Mouse (Mus musculus) small intestine, adult 2 months (tissue): ENCODE measurements around the gene Lmtk2. TPM values are rescaled to one million over a fixed set of nuclear protein-coding genes. Genes with fewer than 3 reads are reported as not detected.

Source experiments
- H3K27ac ChIP-seq: fragments of 200-500 bp; 2 replicates; pipeline ENCODE4 v1.5.1; 2012; ENCODE audit warnings: low read depth, low read length, control low read depth, inconsistent platforms; ENCODE audit not compliant: insufficient read depth
- H3K27me3 ChIP-seq: fragments of 200-500 bp; 2 replicates; pipeline ENCODE4 v1.6.1; 2012; ENCODE audit warnings: mild to moderate bottlenecking, moderate library complexity, low read length, inconsistent platforms; ENCODE audit not compliant: control insufficient read depth, insufficient read depth
- H3K36me3 ChIP-seq: fragments of 200-500 bp; 2 replicates; pipeline ENCODE4 v1.6.1; 2012; ENCODE audit warnings: mild to moderate bottlenecking, low read length, control low read depth, inconsistent platforms; ENCODE audit not compliant: control insufficient read depth, insufficient read depth
- H3K4me1 ChIP-seq: fragments of 200-500 bp; 2 replicates; pipeline ENCODE4 v1.6.1; 2012; ENCODE audit warnings: low read length, inconsistent platforms, mixed read lengths; ENCODE audit not compliant: control insufficient read depth, insufficient read depth, insufficient read length
- H3K4me3 ChIP-seq: fragments of 200-500 bp; 2 replicates; pipeline ENCODE4 v1.5.1; 2012; ENCODE audit warnings: low read depth, mild to moderate bottlenecking, control low read depth, inconsistent platforms, low read length, moderate library complexity
- CTCF ChIP-seq: fragments of 200-500 bp; IDR thresholded peaks from 2 replicates; pipeline ENCODE4 v1.5.1; 2012; ENCODE audit warnings: low read depth, mild to moderate bottlenecking, control low read depth, inconsistent platforms, low read length, moderate library complexity, mixed read lengths; ENCODE audit not compliant: insufficient replicate concordance, insufficient read length; ENCODE audit errors: extremely low read depth
- POLR2A ChIP-seq: fragments of 200-500 bp; IDR thresholded peaks from 2 replicates; pipeline ENCODE4 v1.6.1; 2012; ENCODE audit warnings: low read depth, mild to moderate bottlenecking, control low read depth, inconsistent platforms, low read length, moderate library complexity
- WGBS: fragments of 180-500 bp; shearing (Covaris S2); methylation state at CpG from one replicate; pipeline ENCODE4 v1.1.7; 2018; 5-methylcytosine and 5-hydroxymethylcytosine counted together
- polyA plus RNA-seq: library from polyadenylated mRNA; depleted of rRNA; stranded (reverse); fragments of >200 nt; gene quantifications from 2 replicates; pipeline ENCODE4 v1.2.3, GENCODE M21; 2012

Lmtk2 gene
- polyA plus RNA-seq, 1 experiment: 33.7 TPM

DNA sequence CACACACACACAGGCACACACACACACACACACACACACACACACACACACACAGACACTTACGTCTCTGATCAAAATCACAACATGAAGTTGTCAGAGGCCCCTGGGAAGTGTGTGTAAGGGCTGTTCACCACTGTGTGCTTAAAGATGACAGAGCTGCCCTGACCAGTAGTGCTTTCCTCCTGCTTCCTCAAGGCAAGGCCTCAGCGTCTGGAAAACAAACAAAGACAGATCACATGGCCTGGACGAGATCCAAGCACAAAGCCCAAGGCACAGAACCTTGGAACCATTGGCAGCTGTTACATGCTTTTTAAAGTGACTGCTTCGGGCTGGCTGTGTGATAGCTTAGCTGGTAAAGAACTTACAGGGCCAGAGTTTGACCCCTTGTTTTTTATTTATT is 58.4 kb downstream of the Lmtk2 start:
- TF ChIP-seq CTCF: no peak
- no peak for TF ChIP-seq POLR2A
- Histone ChIP-seq H3K27ac (peak overlapping the region; percentile 46; the same call in 1 of the 2 replicates), H3K36me3 (peaks cover 31% of the 10 kb centered on the region), H3K27me3 (no peaks in the 10 kb centered on the region), H3K4me1 (peaks cover 5% of the 10 kb centered on the region), H3K4me3 (no peak overlapping the region)
- WGBS: 14% methylated on average over 4 of the region's 4 CpGs

GRCm38 (mm10) chr5:144159137-144159536 is 58.9 kb downstream of the Lmtk2 start:
- TF ChIP-seq CTCF: no peak
- TF ChIP-seq POLR2A: no peak
- Histone ChIP-seq H3K4me1 (peaks cover 5% of the 10 kb centered on the region), H3K36me3 (peaks cover 36% of the 10 kb centered on the region), H3K4me3 (no peak overlapping the region), H3K27ac (peak overlapping the region; percentile 59; the same call in 1 of the 2 replicates), H3K27me3 (no peaks in the 10 kb centered on the region)
- 34% methylated on average over 8 of the region's 8 CpGs for WGBS

DNA sequence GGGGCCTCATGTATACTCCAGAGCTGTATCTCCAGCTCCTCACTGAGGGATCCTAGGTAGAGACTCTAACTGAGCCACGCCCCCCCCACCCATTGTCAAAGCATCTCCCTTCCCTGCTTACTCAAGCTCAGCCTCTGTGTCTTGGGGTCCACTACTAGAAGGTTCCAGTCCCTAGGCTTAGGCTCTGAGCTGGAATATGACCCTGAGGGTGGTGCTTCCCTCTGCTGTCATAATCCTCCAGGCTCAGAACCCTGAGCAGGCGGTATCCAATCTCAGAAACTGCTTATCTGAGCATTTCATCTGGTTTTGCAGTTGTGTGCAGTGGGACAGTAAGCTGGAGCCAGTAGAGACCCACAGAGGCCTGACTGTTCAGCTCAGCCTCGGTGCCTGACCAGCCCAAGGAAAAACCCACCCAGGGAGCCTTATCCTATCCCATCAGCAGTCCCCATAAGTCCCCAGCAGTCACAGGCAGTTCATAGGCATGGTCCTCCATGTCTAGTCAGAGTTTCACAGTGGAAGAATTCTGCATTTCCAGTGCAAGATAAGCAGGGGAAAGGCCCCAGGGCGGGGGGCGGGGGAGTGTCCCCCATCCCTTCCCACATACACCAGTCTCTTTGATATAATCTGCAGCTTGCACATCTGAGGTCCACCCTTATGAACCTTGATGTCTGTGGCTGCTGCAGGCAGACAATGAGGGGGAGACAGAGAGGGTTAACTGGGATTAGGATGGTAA is 62.0 kb downstream of the Lmtk2 start:
- Histone ChIP-seq H3K36me3 (peaks cover 55% of the 10 kb centered on the region), H3K4me3 (no peak overlapping the region), H3K27me3 (no peaks in the 10 kb centered on the region), H3K4me1 (peaks cover 5% of the 10 kb centered on the region), H3K27ac (no peak overlapping the region)
- WGBS: 81% methylated on average over 5 of the region's 5 CpGs
- no peak for TF ChIP-seq CTCF
- no peak for TF ChIP-seq POLR2A

- peaks cover 49% of the 10 kb centered on the region for H3K36me3 ChIP-seq
- WGBS: 35% methylated on average over 10 of the region's 10 CpGs
- H3K27ac ChIP-seq: no peak overlapping the region
- H3K4me1 ChIP-seq: peaks cover 5% of the 10 kb centered on the region
- H3K4me3 ChIP-seq: no peak overlapping the region
- H3K27me3 ChIP-seq: no peaks in the 10 kb centered on the region
- TF ChIP-seq POLR2A: no peak
- TF ChIP-seq CTCF: no peak
These were observed 62.7 kb downstream of the Lmtk2 start for GRCm38 (mm10) chr5:144162813-144163517.

- H3K4me3 ChIP-seq: no peak overlapping the region
- 79% methylated on average over 3 of the region's 3 CpGs for WGBS
- H3K4me1 ChIP-seq: no peaks in the 10 kb centered on the region; the same call in 1 of the 2 replicates
- H3K27me3 ChIP-seq: no peaks in the 10 kb centered on the region
- peaks cover 55% of the 10 kb centered on the region for H3K36me3 ChIP-seq
- no peak for TF ChIP-seq POLR2A
- no peak for TF ChIP-seq CTCF
- H3K27ac ChIP-seq: peak overlapping the region; percentile 20; the same call in 1 of the 2 replicates
These were observed 65.5 kb downstream of the Lmtk2 start for GRCm38 (mm10) chr5:144165756-144166155.

DNA sequence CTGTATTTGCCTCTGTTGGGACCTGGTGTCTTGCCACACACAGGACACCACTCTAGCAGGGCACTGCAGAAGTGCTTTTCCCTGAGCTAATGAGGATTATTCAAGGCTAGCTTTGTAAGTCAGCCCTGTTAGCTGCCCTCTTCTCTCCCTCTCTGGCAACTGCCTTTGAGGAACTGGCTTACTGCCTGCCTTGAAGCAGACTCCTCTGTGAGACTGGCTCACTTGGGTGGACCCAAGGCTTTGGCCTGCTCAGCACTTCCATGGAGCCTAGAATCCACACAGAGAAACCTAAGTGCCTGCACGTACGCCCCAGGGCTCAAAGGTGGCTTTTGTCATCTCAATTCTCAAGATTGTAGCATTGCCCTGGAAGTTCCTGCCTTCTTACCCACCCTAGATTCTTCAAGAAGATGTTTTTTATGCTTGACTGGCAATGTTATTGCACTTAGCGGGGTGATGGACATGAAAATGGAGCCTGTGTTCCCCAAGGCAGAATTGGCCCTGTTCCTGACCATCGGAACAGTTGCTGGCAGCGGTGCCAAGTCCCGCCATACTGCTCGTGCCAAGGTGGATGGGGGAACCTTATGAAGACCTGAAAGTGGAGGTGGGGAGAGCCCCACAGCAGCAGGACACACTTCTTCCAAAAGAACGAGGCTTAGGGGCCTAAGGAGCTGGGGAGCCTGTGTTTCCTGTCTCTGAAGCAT is 69.2 kb downstream of the Lmtk2 start:
- no peaks in the 10 kb centered on the region for H3K4me1 ChIP-seq
- no peaks in the 10 kb centered on the region for H3K27me3 ChIP-seq
- no peak overlapping the region for H3K27ac ChIP-seq
- H3K4me3 ChIP-seq: no peak overlapping the region
- WGBS: 87% methylated on average over 8 of the region's 8 CpGs
- TF ChIP-seq POLR2A (no peak), CTCF (no peak)
- peaks cover 64% of the 10 kb centered on the region for H3K36me3 ChIP-seq

DNA sequence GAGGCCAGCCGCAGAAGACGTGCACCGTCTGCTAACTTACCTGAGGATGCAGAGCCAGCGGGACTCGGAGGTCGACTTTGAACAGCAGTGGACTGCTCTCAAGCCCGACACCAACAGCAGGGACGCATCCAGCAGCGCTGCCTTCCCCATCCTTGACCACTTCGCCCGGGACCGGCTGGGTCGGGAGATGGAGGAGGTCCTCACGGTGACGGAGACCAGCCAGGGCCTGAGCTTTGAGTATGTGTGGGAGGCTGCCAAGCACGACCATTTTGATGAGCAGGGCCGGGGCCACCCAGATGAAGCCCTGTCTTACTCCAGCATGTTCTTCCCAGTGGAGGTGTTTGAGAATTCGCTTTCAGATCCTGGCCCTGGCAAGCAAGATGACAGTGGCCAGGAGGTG is 73.4 kb downstream of the Lmtk2 start:
- Histone ChIP-seq H3K36me3 (peaks cover 73% of the 10 kb centered on the region), H3K27ac (no peak overlapping the region), H3K4me3 (no peak overlapping the region), H3K27me3 (no peaks in the 10 kb centered on the region), H3K4me1 (peaks cover 4% of the 10 kb centered on the region)
- 93% methylated on average over 18 of the region's 18 CpGs for WGBS
- TF ChIP-seq POLR2A (no peak), CTCF (no peak)
